Mouse (Mus musculus): ENCODE data around the gene Col18a1.

The Col18a1 gene

DNA sequence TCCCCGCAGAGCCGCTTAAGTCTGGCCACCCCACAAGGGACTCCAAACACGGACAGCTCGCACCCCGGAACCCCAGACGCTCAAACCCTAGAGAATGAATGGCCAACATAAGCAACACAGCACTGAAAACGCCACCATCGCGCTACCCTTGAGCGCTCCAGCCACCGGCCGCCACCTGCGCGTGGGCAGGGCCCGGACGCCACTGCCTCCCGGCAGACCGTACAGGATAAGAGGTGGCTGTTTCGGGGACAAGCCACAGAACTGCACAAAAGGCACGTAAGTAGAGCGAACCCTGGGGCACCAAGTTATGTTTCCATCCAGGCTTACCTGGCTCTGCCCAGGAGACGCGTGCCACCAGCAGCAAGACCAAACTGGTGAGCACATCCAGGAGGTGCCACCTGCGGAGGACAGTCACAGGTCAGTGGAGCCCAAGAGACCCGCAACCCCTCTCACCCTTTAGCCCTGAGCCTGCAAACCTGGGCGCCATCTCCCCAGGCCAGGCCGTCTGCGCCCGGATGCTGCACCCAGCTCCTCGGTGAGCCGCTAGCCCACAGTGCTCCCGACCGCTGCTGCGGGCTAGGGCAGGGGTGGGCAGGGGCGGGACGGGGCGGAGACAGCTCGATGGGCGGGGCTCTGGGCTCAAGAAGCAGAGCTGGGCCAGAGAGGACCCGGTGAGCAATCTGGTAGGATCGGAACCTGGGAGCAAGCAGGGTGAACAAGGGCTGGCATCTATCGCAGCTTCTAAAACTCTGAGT lies at the start of gene Col18a1:
Gene Col18a1 (minus strand): TSS at position 586 of the 755 bp plus-strand sequence.
- no peak for DNase-seq (ENCODE audit: low spot score in 2 of 2)

DNA sequence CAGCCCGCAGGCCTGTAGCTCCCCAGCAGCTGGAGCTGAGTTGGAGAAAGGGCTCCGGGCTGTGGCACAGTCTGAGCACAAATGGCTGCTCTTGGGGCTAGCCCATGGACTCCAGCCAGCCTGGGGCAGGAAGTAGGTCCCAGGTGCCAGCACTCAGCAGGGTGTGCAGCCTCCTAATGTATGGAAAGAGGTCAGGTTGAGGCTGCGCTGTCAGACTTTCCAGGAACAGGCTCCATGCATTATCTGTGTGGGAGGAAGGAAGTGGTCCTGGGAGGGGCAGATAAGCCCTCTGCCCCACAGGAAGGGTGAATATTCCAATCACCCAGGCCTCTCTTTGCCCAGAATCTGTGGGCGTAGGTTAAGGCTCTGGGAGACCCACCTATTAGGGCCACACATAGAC lies 49.3 kb upstream of the Col18a1 start:
- DNase-seq (ENCODE audit: low spot score in 2 of 2) = no peak

DNA sequence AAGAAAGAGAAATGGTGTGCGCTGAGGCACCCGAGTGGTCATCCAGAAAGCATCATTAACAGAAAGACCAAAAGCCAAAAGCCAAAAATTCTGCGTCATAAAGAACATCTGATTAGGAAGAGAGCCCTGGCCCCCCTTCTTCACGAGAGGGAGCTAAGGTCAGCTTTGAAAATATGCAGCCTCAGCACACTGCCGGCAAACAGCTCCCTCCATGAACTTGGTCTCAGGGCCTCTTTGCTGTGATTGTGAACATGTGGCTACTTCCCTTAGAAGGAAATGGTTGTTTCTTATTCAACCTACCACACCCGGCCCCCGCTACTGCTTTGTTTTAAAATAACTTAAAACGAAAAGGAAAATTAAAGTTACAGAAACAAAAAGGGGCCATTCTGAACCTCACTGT lies 48.2 kb upstream of the Col18a1 start:
- DNase-seq (ENCODE audit: low spot score in 2 of 2) = no peak

DNA sequence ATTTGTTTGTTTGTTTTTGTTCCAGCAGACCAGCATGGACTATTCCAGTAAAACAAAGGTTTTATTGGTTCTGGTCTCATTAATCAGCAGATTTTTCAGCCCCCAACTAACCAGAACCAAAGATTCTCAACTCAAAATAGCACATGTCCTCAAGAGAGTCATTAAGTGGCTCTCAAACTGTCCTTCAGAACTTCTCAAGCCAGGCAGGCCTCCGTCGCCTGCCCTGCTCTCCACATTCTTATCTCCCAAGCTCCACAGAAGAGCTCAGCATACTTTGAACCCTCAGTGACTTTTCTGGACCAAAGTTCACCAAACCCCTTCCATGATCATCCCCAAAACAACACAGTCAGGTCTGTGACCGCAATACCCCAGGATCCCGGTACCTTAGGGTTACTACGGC lies 47.1 kb upstream of the Col18a1 start:
- no peak for DNase-seq (ENCODE audit: low spot score in 2 of 2)

DNA sequence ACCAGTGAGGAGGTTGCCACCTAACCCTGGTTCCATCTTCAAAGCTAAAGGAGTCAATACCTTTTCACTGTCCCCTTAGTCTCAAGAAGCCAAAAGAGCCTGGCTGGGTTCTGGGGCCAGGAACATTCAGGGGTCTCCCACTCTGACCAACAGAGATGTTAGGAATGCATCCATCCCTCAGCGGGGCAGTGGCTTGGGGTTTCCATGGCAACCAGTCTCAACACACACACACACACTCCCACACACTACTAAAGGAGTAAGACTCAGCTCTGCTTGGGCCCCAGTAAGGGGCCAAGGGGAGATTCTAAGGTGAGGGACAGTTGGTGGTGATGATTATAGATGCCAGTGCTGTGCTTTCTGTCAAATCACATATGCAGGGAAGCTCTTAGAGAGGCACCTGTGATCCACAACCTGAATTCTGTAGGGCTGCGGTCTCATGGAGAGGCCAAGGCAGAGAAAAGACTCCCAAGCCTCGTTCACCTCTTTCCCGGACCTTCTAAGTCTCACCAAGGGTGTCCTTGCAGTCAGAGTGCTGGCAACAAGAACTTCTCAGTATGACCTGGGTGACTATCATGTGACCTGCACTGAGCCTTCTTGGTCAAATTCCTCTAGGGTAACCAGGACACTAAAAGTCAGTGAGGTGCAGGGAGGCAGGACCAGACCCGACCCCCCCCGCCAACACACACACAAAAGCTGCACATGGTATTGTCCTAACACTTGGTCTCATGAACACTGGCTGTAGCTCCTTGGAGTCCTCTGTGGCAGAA lies 46.2 kb upstream of the Col18a1 start:
- no peak for DNase-seq (ENCODE audit: low spot score in 2 of 2)

DNA sequence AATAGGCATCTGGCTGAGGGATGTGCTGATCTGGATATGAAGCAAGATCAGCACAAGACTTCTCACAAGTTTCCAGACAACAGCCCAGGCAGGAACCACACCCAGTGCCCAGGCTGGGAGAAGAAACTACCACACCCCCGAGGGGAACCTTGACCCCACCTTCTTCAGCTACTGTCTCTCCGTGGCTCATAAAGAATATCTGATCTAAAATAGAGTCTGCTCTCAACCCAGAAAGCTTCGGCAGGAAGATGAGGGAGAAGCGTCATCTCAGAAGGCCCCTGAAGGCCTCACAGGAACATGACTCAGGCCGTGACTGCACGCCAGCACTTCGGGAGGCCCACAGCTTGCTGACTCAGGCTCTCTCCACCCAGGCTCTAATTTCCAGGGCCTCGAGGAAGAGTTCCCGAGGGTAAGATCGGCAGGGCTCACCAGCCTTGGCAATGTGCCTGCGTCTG lies 44.8 kb upstream of the Col18a1 start:
- peak in 1 of 2 experiments; percentile 11 for DNase-seq (ENCODE audit: low spot score in 2 of 2)

DNA sequence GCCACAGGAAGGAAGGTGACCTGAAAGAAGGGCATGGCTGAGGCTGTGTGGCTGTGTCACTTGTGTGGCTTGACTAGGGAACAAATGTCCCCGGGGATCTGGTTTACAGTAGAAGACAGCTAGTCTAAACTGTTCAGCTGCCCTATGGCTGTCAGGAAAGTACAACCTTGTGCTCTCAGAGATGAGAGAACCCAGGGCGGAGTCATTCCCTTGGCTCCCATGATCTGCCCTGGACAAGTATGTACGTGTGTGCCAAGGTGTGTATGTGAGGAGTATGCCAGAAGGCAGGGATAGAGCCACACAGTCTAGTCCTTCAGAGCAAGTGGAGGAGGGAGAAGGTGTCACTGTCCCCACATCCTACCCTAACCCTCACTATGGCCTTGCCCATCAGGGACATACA lies 44.3 kb upstream of the Col18a1 start:
- DNase-seq (ENCODE audit: low spot score in 2 of 2) = no peak

DNA sequence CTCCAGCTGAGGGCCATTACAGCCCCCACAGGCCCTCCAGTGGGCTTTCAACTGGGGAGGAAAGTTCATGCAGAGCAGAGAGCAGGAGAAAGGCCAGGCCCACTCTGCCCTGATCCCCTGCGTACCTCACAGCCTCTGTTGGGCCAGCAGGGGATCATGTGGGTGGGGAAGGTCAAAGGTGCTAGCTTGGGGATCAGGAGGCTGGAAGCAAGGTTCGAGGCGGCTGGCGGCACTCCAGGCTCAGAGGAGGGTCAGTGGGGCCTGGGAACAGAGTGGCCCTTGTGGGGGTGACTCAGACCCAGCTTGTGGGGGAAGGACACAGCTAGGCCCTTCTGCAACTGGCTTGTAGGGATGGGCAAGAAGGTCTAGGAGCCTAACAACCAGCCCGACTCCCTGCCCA lies 42.9 kb upstream of the Col18a1 start:
- DNase-seq (ENCODE audit: low spot score in 2 of 2) = no peak

DNA sequence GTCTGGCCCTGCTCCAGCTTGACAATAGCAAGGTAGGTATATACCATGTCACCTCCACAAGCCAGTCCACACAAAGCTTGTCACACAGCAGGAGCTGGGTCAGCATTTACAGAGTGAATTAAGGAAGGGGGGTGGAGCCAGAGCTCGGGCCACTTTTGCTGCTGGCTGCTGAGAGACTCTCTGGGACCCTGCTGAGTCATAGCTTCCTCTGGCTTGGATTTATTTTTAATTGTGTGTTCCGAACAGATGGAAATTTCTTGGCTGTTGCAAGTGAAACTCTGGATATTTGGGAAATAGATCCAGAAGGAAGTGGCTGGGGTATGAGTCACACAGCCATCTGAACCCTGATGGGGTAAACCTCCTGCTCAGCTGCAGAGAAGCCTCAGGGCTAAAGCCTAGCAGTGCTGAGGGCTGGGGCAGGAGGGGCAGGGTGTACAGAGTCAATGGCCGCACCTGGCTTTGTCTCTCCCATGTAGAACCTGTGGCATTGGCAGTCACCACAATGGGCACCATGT lies 40.3 kb upstream of the Col18a1 start:
- peak in 1 of 2 experiments; percentile 4 for DNase-seq (ENCODE audit: low spot score in 2 of 2)

DNA sequence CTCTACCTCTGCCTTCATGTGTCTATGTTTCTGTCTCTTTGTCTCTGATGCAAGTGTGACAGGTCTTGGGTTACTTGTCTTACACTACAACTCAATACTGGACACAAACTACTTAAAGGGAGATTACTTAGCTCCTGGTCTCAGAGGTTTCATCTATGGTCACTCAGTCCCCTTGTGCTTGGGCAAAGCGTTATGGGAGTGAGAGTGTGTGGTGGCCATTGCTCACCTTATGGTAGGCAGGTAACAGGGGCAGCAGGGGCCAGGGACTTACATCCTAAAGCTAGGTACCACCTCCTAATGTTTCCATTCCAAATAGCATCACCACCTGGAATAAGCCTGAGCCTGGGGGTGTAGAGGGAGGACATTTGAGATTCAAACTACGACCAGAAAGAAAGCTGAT lies 39.8 kb upstream of the Col18a1 start:
- no peak for DNase-seq (ENCODE audit: low spot score in 2 of 2)

DNA sequence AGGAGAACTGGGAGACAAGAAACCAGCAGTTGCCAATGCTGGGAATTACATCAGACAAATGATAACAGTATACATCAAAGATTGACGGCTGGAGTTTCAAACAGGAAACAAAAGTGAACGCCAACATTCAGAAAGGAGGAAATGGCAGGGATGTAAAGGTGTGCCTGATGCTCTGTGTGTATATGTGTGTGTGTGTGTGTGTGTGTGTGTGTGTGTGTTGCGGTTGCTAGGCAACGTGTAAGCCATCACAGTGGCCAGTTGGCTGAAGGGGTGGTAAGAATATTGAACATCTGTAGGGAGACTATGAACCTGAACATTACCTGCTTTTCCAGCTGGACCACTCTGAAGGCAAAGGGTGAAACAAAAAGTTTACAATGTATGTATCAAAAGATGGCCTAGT lies 37.6 kb upstream of the Col18a1 start:
- DNase-seq (ENCODE audit: low spot score in 2 of 2) = no peak

DNA sequence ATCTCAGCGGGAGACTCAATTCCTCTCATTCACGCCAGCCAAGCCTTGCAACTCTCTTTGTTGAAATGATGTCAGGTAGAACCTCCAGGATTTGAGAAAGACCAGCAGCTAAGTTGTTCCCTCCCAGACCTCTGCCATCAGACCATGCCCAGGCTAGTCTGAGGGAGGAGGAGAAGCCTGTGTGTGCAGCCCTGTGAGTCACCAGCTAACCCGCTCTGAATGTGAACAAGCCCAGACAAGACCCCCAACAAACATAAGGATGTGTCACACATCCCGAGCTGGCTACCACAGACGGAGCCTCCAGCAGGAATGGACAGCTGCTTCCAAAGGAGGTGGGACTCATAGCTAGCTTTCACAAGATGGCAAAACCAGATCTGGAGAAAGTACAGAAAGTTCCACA lies 35.6 kb upstream of the Col18a1 start:
- no peak for DNase-seq (ENCODE audit: low spot score in 2 of 2)

DNA sequence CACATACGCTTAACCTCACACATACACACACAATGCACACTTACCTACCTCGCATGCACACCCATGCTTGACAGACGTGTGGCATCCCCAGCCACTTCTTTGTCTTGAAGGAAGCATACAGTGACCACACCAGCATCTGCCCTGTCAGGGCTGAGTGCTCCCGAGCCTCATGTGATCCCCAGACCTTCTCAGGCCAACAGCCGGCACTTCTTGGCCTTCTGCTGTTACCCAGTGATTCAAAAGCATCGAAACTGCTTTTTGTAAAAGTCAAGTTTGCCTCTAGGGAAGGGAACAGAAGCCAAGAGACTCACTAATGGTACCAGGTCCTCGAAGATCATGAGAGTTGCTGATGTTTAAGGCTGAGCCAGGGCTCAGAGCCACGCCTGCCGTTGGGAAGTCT lies 33.9 kb upstream of the Col18a1 start:
- no peak for DNase-seq (ENCODE audit: low spot score in 2 of 2)

DNA sequence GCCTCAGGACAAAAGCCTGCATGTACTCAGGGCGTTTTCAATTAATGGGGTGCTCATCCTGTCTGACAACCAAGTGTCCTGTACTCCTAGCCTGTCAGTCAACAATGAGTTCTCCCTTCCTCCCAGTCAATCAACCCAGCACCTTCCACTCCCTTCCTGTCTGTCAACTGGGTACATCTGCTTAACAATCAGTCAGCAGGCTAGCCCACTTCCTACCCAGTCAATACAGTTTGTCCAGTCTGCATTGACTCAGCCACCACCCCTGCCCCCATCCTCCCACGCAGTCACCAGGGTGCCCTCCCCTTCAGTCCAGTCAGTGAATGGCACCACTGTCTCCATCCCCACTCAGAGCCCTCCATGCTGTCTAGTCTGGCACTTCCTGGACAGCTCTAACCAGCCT lies 32.9 kb upstream of the Col18a1 start:
- DNase-seq (ENCODE audit: low spot score in 2 of 2) = no peak

DNA sequence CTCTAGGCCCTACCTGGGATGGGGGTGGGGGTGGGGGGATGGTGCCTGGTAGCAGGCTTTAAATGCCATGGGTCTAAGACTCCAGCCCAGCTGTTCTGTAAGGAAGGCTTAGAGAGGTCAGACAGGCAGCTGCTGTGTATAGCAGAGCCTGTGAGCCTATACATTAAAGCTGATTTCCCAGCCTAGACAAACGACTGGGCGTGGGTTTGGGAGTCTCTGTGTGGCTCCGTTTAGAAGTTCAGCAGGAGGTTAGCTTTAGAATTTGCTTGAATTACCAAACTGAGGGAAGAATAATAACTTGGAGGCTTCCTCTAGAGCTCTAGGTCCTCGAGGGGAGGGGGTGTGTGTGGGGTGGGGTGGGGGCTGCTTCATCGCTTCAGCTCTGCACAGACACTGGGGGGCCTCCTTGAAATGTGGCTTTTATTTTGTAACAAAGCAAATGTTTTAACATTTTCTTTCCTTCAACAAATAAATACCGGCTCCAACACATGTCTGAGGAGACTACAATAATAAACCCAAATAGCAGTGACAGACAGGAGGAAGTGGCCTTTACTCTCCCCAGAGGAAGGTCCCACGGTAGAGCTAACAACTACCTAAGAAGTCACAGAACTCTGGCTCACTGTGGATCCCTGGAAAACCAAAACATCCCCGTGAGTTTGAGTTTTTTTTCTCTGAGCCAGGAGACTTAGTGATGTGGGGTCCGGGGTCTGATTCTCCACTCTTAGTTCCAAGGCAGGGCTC lies 31.3 kb upstream of the Col18a1 start:
- no peak for DNase-seq (ENCODE audit: low spot score in 2 of 2)

DNA sequence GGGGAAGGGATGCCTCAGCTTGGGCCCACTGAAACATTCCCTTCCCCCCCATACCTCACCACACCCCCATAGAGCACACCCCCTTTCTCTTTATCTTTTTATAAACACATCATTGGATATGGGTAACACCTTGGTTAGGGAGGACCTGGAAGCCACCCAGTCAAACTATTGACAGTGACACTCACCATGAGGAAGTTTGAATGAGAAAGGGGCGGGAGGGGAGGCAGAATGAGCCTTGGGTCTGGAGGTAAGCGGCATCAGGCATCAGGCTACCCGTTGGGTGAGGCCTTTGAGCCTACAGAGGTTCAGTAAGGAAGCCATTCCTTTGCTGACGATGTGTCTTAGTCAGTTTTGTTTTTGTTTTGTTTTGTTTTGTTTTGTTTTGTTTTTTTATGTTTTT lies 30.3 kb upstream of the Col18a1 start:
- DNase-seq (ENCODE audit: low spot score in 2 of 2) = no peak

DNA sequence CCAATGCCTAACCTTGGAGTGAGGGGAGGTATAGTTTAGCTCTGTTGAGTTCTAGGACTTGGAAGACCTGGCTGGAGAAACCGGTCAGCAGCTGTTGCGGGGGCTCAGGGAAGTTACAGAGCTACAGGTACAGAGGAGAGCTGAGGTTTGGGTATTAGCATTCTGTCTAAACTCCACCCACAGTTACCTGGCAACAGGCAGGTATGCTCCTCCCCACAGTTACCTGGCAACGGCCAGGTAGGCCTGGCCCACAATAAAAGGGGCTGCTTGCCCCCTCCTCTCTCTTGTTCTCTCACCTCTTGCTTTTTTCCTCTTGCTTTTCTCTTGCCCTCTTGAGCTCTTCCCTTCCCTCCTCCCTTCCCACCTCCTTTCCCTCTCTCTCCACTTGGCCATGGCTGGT lies 29.8 kb upstream of the Col18a1 start:
- no peak for DNase-seq (ENCODE audit: low spot score in 2 of 2)

DNA sequence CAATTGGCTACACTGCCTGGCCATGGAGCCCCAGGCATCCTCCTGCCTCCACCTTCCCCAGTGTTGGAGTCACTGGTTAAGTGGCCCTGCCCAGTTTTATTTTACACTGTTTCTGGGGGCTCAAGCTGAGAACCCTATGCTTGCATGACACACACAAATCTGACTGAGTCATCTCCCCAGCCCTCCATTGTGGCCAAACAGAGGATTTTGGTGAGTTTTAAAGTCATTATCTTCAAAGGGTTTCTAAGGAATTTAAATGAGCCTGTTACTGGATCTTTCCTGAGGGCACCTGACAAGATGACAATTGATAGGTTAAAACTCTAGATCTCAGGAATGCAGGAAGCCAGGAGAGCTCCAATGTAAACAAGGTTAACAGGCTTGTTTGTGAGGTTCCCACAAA lies 27.1 kb upstream of the Col18a1 start:
- no peak for DNase-seq (ENCODE audit: low spot score in 2 of 2)

DNA sequence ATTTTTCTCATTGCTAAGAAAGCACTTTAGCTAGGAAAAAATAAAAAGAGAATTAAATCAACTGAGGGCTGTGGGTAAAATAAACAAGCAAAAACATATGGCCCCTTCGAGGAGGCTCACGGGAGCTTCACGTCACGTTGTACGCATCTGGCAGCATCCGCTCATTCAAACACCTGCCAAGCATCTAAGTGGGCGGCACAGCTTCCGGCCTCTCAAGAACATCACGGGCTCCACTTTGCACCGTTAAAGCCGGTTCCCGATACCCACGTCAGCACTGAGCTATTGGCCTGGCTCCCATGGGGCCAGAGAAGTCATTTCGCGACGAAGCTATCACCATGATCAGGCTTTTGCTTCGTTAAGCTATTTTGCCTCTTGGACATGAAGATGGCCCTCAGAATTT lies 26.4 kb upstream of the Col18a1 start:
- no peak for DNase-seq (ENCODE audit: low spot score in 2 of 2)

DNA sequence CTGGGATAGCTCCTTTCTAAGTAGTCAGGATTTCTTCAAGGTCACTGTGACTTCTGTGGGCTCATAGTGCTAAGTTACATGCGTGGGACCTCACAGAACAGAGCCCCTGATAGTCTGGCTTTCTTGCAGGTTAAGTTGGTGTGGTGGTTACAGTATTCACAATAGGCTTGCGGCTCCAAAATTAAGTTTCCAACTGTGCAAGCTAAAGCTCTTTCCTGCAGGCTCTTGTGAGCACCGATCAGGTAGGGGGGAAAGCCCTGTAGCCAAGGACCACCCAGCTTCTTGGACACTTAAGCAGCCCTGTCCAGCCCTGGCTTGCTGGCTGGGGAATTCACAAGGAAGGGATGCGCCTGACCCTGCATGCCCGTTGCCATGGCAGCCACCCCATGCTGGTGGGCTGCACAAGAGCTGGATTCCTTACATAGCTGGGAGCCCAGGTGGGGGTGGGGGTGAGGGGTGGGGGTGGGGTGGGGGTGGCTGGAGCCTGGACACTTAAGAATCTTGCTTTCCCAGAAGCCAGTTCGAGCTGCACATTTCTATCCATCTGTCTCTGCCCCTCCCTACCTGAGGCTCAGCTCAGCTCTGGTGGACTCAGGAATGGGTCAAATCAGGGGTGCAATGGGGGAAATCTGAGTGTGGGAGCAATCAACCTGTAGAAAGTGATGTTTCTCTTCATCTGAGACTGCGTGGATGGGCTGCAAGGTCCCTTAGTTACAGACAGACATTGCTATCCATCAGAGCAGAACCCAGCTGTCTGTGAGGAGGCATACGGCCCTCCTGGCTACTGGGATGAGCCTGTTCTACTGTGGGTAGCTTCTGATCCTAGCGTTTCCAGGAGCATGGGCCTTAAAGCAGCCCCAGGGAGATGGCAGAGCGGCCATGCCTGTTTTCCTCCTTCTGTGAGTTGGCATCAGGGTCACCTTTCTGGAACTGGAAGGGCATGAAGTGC lies 24.9 kb upstream of the Col18a1 start:
- no peak for DNase-seq (ENCODE audit: low spot score in 2 of 2)

DNA sequence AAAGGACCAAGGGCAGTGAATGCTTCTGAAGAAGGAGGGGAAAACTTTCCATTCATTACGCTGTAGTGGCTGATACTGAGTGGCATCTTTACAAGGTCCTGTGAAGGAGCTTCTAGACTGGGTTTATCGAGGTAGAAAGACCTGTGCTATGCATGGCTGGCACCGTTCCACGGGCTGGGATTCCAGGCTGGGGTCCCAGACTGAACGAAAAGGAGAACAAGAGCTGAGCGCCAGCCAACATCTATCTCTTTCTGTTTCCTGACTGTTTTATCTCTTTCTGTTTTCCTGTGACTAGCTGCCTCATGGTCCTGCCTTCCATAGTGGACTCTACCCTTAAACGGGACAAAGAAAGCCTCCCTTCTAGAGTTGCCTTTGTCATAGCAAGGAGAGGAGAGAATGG lies 21.1 kb upstream of the Col18a1 start:
- no peak for DNase-seq (ENCODE audit: low spot score in 2 of 2)

Measured in spleen, postnatal 36 days (tissue).